Mouse (Mus musculus) limb, embryonic 12.5 days (tissue): ENCODE measurements around the gene Bcl2. TPM values are rescaled to one million over a fixed set of nuclear protein-coding genes. Genes with fewer than 3 reads are reported as not detected.

Source experiments
- ATAC-seq: fragments of 200-750 bp; cut with Nextera tagmentation; 2 replicates; pipeline ENCODE4 v1.8.0; 2017; ENCODE audit warnings: low read depth, moderate TSS enrichment; ENCODE audit not compliant: insufficient number of reproducible peaks, insufficient read depth, low FRiP score, low TSS enrichment
- H3K27ac ChIP-seq: fragments of 300-500 bp; sonication (generic); 2 replicates; pipeline ENCODE4 v1.5.1; 2016; ENCODE audit warnings: mild to moderate bottlenecking, moderate library complexity
- H3K27me3 ChIP-seq: fragments of 300-500 bp; sonication (generic); 2 replicates; pipeline ENCODE4 v1.6.1; 2016; ENCODE audit warnings: mild to moderate bottlenecking, moderate library complexity
- H3K36me3 ChIP-seq: fragments of 300-500 bp; sonication (generic); 2 replicates; pipeline ENCODE4 v1.6.1; 2016; ENCODE audit warnings: mild to moderate bottlenecking, moderate library complexity
- H3K4me1 ChIP-seq: fragments of 300-500 bp; sonication (generic); replicated peaks from 2 replicates; pipeline ENCODE4 v1.6.1; 2016
- H3K4me2 ChIP-seq: fragments of 300-500 bp; sonication (generic); 2 replicates; pipeline ENCODE4 v1.6.1; 2016; ENCODE audit warnings: mild to moderate bottlenecking, moderate library complexity
- H3K4me3 ChIP-seq: fragments of 300-500 bp; sonication (generic); replicated peaks from 2 replicates; pipeline ENCODE4 v1.5.1; 2016; ENCODE audit warnings: mild to moderate bottlenecking
- H3K9ac ChIP-seq: fragments of 300-500 bp; sonication (generic); replicated peaks from 2 replicates; pipeline ENCODE4 v1.6.1; 2016; ENCODE audit warnings: mild to moderate bottlenecking, moderate library complexity
- H3K9me3 ChIP-seq: fragments of 300-500 bp; sonication (generic); 2 replicates; pipeline ENCODE4 v1.6.1; 2016; ENCODE audit warnings: mild to moderate bottlenecking, moderate library complexity
- WGBS: fragments of 180-500 bp; shearing (Covaris S2); methylation state at CpG from one replicate; pipeline ENCODE4 v1.1.7; 2016; 5-methylcytosine and 5-hydroxymethylcytosine counted together
- polyA plus RNA-seq: library from polyadenylated mRNA; unstranded; fragments of >200 nt; fragmentation: Nextera tagmentation; extraction: Ambion mirVana; gene quantifications from 2 replicates; pipeline ENCODE4 v1.2.1, GENCODE M21; 2016

Gene Bcl2
- polyA plus RNA-seq, 1 experiment from 2014 or later, result 27.5 TPM

DNA sequence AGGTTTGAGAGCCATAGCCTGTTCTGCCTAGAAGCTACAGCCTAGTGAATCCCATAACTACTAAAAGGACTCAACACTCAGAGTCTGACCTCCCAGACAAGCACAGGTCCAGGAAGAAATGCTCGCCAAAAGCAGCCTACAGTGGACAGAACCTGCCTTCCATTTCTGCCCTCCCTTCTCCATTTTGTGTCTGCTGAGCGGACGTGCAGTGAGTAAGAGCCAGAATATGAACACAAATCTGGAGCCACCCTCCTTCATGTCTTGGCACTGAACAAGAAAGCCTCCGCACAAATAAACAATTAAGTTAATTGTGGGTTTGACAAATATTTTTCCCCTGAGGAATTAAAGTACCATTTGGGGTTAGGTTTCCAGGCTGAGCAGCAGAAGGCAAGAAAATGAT is 148.8 kb downstream of the Bcl2 start:
- 79% methylated on average over 4 of the region's 4 CpGs for WGBS
- H3K27me3 ChIP-seq, result no peaks in the 10 kb centered on the region
- H3K27ac ChIP-seq, result no peak overlapping the region
- H3K36me3 ChIP-seq, result no peaks in the 10 kb centered on the region
- no peak overlapping the region for H3K4me3 ChIP-seq
- peaks cover 19% of the 10 kb centered on the region; the same call in 1 of the 2 replicates for H3K4me1 ChIP-seq
- H3K4me2 ChIP-seq, result no peak overlapping the region
- no peak overlapping the region for H3K9ac ChIP-seq
- H3K9me3 ChIP-seq, result no peaks in the 10 kb centered on the region
- ATAC-seq, result no peak

DNA sequence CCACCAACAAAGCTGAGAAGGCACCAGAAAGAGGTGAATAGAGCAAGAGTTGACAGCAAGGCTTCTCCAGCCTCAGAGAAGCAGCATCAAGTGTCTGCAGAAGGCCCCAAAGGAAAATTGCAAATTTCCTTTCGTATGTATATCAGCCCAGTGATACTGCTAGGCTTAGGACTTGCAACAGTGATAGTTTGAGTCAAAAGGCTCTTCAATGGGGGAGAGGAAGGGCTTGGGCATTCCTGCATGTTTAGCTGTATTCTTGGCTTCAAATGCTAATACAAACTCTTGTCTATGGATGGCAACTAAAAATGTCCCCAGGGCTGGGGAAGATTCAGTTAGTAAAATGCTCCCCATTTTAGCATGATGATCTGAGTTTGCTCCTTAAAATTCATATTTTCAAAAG is 149.6 kb downstream of the Bcl2 start:
- Histone ChIP-seq H3K36me3 (no peaks in the 10 kb centered on the region), H3K4me3 (no peak overlapping the region), H3K9ac (no peak overlapping the region), H3K27me3 (no peaks in the 10 kb centered on the region), H3K27ac (no peak overlapping the region), H3K4me2 (no peak overlapping the region), H3K9me3 (no peaks in the 10 kb centered on the region), H3K4me1 (peaks cover 11% of the 10 kb centered on the region; the same call in 1 of the 2 replicates)
- WGBS, result 82% methylated on average over 1 of the region's 1 CpGs
- ATAC-seq, result no peak

DNA sequence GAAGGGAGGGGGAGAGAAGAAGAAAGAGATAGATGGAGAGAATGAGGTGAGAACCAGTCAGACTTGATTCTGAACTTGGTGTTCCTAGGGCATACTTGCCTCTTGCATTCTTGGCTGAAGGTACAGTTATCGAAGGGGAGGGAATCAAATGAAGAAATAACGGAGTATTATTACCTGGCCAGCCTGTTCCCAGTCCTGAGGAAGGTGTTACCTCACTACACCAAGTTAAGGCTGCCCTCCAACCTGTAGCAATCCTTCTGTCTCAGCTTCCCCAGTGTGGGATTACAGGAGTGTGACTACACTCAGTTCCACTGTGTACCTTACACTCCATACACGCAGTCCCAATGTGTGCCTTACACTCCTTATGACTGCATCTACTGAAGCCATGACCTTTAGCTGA is 151.3 kb downstream of the Bcl2 start:
- Histone ChIP-seq H3K9ac (no peak overlapping the region), H3K4me3 (no peak overlapping the region), H3K4me2 (no peak overlapping the region), H3K27me3 (no peaks in the 10 kb centered on the region), H3K36me3 (no peaks in the 10 kb centered on the region), H3K4me1 (peaks cover 7% of the 10 kb centered on the region; the same call in 1 of the 2 replicates), H3K27ac (no peak overlapping the region), H3K9me3 (no peaks in the 10 kb centered on the region)
- 93% methylated on average over 3 of the region's 3 CpGs for WGBS
- ATAC-seq, result no peak

DNA sequence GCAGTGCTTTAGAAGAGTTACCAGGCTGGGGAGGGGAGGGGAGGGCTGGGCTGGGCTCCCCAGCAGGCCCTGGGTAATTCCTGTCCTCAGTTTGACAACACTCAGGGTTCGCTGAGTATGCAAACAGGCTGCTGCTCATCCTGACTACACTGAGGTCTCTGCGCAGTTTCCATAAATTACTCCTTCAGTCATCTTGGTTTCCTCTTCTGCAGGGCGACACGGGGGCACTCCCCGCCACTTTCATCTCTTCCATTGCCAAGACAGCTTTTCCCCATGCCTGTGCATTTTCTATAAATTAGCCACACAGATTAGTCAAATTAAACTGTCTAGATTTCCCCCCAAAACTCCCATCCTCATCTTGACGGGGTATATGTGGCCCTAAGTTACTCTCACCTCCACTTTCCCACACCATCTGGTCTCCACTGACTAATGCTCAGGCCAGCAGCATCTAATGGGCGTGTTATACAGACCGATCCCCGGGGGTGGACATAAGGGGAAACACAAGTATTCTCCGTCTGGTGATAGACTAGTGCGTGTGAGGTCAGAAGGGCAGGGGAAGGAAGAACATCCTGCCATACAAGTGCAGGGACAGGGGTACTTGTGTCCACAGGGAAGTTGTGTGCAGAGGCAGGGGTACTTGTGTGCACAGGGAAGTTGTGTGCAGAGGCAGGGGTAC is 152.9 kb downstream of the Bcl2 start:
- no peak for ATAC-seq
- WGBS, result 68% methylated on average over 11 of the region's 11 CpGs

DNA sequence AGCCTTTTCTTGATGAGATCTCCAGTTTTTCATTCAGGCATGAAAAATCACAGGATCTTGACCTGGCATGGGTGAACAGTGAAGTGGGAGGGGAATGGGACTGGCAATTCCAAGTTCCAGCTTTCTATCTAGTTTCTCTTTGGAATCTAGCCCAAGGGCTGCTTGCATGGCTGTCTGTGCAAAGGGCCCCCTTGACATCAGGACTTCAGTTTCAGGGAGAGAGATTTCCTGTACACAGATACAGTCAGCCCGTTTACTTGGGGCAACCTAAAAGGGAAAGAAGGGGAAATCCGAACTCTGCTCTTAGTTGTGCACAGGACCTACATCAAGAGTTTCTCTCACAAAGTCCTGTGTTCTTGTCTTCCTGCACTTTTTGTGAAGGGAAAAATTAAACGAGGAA is 154.0 kb downstream of the Bcl2 start:
- ATAC-seq, result no peak
- Histone ChIP-seq H3K4me1 (peaks cover 10% of the 10 kb centered on the region), H3K27ac (no peak overlapping the region), H3K27me3 (no peaks in the 10 kb centered on the region), H3K9me3 (no peaks in the 10 kb centered on the region), H3K9ac (no peak overlapping the region), H3K4me2 (no peak overlapping the region), H3K4me3 (no peak overlapping the region), H3K36me3 (no peaks in the 10 kb centered on the region)
- 73% methylated on average over 3 of the region's 3 CpGs for WGBS

More for the DNA sequence above, 152.9 kb downstream of the Bcl2 start:
- no peaks in the 10 kb centered on the region; the same call in 1 of the 2 replicates for H3K4me1 ChIP-seq
- H3K4me2 ChIP-seq, result no peak overlapping the region
- no peaks in the 10 kb centered on the region for H3K27me3 ChIP-seq
- H3K36me3 ChIP-seq, result no peaks in the 10 kb centered on the region
- H3K27ac ChIP-seq, result no peak overlapping the region
- H3K9ac ChIP-seq, result no peak overlapping the region
- no peaks in the 10 kb centered on the region for H3K9me3 ChIP-seq
- no peak overlapping the region for H3K4me3 ChIP-seq

DNA sequence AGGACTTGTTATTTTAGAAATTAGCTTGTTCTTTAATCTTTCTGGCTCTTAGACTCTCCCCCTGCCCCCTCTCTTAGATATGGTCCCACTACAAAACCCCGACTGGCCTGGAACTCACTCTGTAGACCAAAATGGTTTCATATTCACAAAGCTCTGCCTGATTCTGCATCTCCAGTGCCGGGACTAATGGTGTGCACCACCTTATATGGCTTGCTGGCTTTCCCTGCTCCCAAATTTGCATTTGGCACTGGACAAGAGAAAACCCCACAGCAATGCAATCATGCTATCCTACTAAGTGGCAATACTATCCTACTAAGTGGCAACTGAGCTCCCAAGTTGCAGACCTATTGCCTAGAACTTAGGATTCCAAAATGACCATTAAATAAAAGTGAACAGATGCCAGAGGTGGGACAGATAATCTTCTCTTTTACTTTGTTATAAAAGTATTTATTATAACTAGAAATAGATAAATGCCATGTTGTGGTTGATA is 154.9 kb downstream of the Bcl2 start:
- H3K9me3 ChIP-seq, result no peaks in the 10 kb centered on the region
- ATAC-seq, result no peak
- no peaks in the 10 kb centered on the region for H3K27me3 ChIP-seq
- no peaks in the 10 kb centered on the region for H3K36me3 ChIP-seq
- peaks cover 10% of the 10 kb centered on the region for H3K4me1 ChIP-seq
- WGBS, result 84% methylated on average over 2 of the region's 2 CpGs
- H3K4me2 ChIP-seq, result no peak overlapping the region
- no peak overlapping the region for H3K9ac ChIP-seq
- no peak overlapping the region for H3K27ac ChIP-seq
- H3K4me3 ChIP-seq, result no peak overlapping the region

DNA sequence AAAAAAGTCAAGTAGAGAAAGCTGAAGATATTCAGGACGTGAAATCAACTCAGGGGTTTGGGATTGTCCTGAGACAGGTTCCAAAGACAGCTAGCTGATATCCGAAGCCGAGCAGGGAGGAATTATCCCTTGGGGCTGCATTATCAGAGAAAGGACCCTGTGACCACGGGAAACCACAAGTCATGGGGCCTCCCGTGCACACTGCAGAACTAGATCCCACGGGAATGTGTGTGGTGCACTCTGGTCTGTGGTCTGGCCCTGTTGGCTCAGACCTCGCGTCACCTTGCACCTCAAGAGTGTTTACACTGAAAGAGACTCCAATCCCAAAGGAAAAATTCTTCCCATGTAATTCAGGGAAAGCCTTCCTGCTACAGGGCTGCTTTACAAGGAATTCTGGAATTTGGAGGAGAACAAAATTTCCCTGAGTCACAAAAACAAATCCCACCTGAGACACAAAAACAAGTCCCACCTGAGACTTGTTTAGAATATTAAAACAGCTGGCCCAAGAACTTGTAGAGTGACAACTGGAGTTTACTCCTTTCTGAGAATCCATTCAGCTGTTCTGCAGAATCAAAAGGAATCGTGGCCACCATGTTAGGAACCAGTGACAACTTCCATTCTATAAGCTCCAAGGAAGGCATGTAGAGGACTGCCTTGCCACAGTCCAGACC is 158.4 kb downstream of the Bcl2 start:
- Histone ChIP-seq H3K4me2 (no peak overlapping the region), H3K36me3 (no peaks in the 10 kb centered on the region), H3K27me3 (no peaks in the 10 kb centered on the region), H3K9ac (no peak overlapping the region), H3K27ac (0 out of 2 replicates have a peak overlapping the region, but pooled peaks have one; percentile 35), H3K9me3 (no peaks in the 10 kb centered on the region), H3K4me1 (peaks cover 32% of the 10 kb centered on the region), H3K4me3 (no peak overlapping the region)
- ATAC-seq, result no peak
- 76% methylated on average over 9 of the region's 9 CpGs for WGBS

DNA sequence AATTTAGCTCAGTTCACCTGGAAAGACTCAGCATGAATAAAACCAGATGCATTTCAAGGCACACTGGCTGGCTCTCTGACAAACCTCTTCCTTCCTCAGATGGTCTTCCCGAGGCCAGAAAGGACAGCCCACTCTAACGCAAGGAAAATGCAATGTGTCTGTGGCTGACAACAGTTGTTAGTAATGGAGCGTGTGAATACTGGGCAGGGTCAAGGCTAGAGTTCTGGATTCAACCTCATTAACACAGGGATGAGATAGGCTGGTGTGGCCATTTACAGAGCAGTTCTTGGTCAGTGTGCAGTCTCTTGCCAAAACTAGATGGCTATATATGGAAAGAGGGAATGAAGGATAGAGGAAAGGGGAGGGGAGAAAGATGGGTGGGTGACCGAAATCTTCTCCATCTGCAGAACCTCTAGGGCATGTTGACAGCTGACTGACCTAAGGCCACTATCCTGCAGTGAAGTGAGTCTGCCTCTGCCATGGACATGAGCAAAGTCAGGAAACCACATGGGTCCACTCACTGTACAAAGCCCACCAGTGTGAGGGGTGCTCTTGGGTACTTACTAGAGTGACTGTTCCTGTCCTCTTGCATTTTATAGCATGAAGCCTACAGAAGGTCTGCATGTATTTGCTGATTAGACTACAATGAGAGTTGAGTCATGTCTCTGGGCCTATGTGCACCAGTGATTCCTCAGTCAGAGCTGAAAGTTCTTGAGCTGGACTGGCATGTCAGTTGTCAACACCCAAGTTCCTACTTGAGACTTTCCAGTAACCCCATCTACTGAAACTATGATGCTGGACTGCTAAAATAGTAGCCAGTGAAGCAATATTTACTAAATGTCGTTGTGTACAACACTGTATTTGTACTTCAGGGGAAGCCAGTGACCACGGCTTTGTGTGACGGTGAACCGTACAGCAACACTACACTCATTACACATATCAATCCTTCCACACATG is 159.9 kb downstream of the Bcl2 start:
- no peak overlapping the region for H3K4me2 ChIP-seq
- no peak overlapping the region for H3K27ac ChIP-seq
- H3K9me3 ChIP-seq, result no peaks in the 10 kb centered on the region
- peaks cover 40% of the 10 kb centered on the region for H3K4me1 ChIP-seq
- H3K36me3 ChIP-seq, result no peaks in the 10 kb centered on the region
- no peak overlapping the region for H3K4me3 ChIP-seq
- 76% methylated on average over 8 of the region's 8 CpGs for WGBS
- H3K27me3 ChIP-seq, result no peaks in the 10 kb centered on the region
- no peak for ATAC-seq
- no peak overlapping the region for H3K9ac ChIP-seq

DNA sequence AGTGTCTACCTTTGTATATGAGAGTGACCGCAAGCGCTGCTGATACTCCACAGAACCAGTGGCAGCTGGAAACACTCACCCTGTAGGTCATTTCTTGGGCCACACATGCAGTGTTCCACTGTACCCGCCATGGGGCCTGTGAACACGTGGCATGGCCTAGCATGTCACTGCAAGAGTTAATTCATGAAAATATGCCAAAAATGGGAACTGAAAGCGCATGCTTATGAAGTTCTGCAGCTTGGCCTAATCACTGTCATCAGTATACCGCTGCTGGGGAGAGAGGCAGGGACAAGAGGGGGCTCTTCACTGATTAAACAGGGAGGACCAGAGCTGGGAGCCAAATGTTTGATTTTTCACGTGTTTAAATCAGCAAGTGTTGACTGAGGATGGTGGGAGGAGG is 161.2 kb downstream of the Bcl2 start:
- no peak overlapping the region for H3K27ac ChIP-seq
- no peaks in the 10 kb centered on the region for H3K9me3 ChIP-seq
- no peak overlapping the region for H3K4me2 ChIP-seq
- no peaks in the 10 kb centered on the region for H3K27me3 ChIP-seq
- WGBS, result 76% methylated on average over 7 of the region's 7 CpGs
- H3K36me3 ChIP-seq, result no peaks in the 10 kb centered on the region
- H3K4me1 ChIP-seq, result peaks cover 42% of the 10 kb centered on the region
- H3K4me3 ChIP-seq, result no peak overlapping the region
- H3K9ac ChIP-seq, result no peak overlapping the region
- no peak for ATAC-seq

DNA sequence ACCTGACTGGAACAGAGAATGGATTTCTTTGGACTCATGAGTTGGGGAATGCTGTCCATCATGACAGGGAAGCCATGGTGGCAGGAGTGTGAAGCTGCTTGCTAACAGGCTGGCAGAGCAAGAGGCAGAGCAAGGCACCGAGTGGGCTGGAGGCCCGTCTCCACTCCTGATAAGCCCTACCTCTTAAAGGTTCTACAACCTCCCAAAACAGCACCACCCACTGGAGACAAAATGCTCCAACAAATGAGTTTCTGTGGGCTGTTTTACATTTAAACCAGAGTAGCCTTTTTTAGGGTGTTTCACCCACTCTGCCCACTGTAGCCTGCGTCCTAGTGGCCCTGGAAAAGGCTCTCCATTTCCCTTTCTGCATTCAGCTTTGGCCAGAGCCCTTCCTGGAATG is 163.5 kb downstream of the Bcl2 start:
- peaks cover 40% of the 10 kb centered on the region for H3K4me1 ChIP-seq
- no peak overlapping the region for H3K4me3 ChIP-seq
- WGBS, result 82% methylated on average over 3 of the region's 3 CpGs
- H3K9ac ChIP-seq, result no peak overlapping the region
- H3K36me3 ChIP-seq, result no peaks in the 10 kb centered on the region
- no peak overlapping the region for H3K27ac ChIP-seq
- no peak for ATAC-seq
- no peaks in the 10 kb centered on the region for H3K27me3 ChIP-seq
- H3K9me3 ChIP-seq, result no peaks in the 10 kb centered on the region
- H3K4me2 ChIP-seq, result no peak overlapping the region

DNA sequence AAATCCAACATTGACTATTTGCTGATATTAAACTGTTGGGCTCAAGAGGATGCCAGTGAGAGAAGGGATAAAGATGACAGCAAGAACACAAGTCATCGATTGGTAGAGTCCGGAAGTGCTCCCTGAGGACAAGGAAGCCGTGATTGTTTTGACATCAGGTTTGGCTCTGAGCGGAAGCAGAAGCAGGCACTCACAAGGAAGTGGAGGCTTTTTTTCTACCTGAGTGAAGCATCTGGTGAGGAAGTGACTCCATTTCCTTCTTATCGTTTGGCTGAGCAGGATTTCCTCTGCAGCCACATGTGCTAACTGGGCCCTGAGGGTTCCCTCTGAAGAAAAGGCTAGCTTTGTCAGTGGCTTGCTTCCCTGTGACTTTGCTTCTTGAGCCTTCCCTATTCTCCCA is 165.0 kb downstream of the Bcl2 start:
- ATAC-seq, result no peak
- no peaks in the 10 kb centered on the region for H3K36me3 ChIP-seq
- peaks cover 37% of the 10 kb centered on the region for H3K4me1 ChIP-seq
- H3K4me3 ChIP-seq, result no peak overlapping the region
- H3K27ac ChIP-seq, result peak overlapping the region; percentile 53
- H3K27me3 ChIP-seq, result no peaks in the 10 kb centered on the region
- WGBS, result 73% methylated on average over 5 of the region's 5 CpGs
- no peaks in the 10 kb centered on the region for H3K9me3 ChIP-seq
- no peak overlapping the region for H3K4me2 ChIP-seq
- no peak overlapping the region for H3K9ac ChIP-seq
